Mouse (Mus musculus) C3H10T1/2 (cell line): Measurements from ENCODE around the gene Noxo1. TPM values are rescaled to one million over a fixed set of nuclear protein-coding genes. Genes with fewer than 3 reads are reported as not detected.

Source experiments
- polyA plus RNA-seq, 2 experiments: library from polyadenylated mRNA; unstranded; fragments of >200 nt; fragmentation: generic; extraction: Trizol; gene quantifications; one replicate each; pipeline ENCODE4 v1.2.1; 2012; ENCODE audit warnings: missing spikeins in 2 of 2

Gene Noxo1
- polyA plus RNA-seq, result 1 to 10 TPM; 1.9 to 6.3 TPM

GRCm38 (mm10) chr17:24696011-24696697 is at the start of gene Noxo1, which contains the start of gene Gfer:
Noxo1 (plus strand) TSS chr17:24696234.
Gfer (minus strand) TSS chr17:24696156.

GRCm38 (mm10) chr17:24650070-24650616 is 45.9 kb upstream of the Noxo1 start, which contains the start of gene Slc9a3r2:
Slc9a3r2 (minus strand) TSS chr17:24650327.

GRCm38 (mm10) chr17:24658017-24658758 is 37.8 kb upstream of the Noxo1 start, which contains the start of gene Npw:
Npw (minus strand) TSS chr17:24658457.

GRCm38 (mm10) chr17:24669545-24670245 is 26.3 kb upstream of the Noxo1 start, which contains the start of gene Zfp598:
Zfp598 (plus strand) TSS chr17:24669687.

GRCm38 (mm10) chr17:24689251-24690081 is 6.6 kb upstream of the Noxo1 start, which contains the start of gene Syngr3:
Syngr3 (minus strand) TSS chr17:24689955.

GRCm38 (mm10) chr17:24706982-24707800 is 11.2 kb downstream of the Noxo1 start, which contains the start of gene Tbl3:
Tbl3 (minus strand) TSS chr17:24707660.

GRCm38 (mm10) chr17:24717943-24718342 is 21.9 kb downstream of the Noxo1 start, which contains the start of the genes Rnf151 and Rps2:
Rnf151 (minus strand) TSS chr17:24718063.
Rps2 (plus strand) TSS chr17:24718116.

GRCm38 (mm10) chr17:24724184-24724583 is 28.1 kb downstream of the Noxo1 start, which contains the start of gene Ndufb10:
Ndufb10 (minus strand) TSS chr17:24724478.

GRCm38 (mm10) chr17:24727618-24728017 is 31.6 kb downstream of the Noxo1 start, which contains the start of gene Rpl3l:
Rpl3l (plus strand) TSS chr17:24727820.

GRCm38 (mm10) chr17:24736330-24737051 is 40.5 kb downstream of the Noxo1 start, which contains the start of gene Msrb1:
Msrb1 (plus strand) TSS chr17:24736642.

Other genes with a start within 250 kb of the Noxo1 start
- 10 to 100 TPM in 1 of 2 experiments, 1 to 10 TPM in 1; 9.2 to 27.4 TPM for gene E4f1, start 225.9 kb upstream of the Noxo1 start, polyA plus RNA-seq
- 10 to 100 TPM; 31.3 to 84.9 TPM for gene Pgp, start 225.8 kb upstream of the Noxo1 start, polyA plus RNA-seq
- gene Bricd5, start 222.3 kb upstream of the Noxo1 start, polyA plus RNA-seq, result under 1 TPM; 0.07 to 0.13 TPM
- 10 to 100 TPM; 11.5 to 32.9 TPM for gene Mlst8, start 217.2 kb upstream of the Noxo1 start, polyA plus RNA-seq
- gene Caskin1, start 207.6 kb upstream of the Noxo1 start, polyA plus RNA-seq, result under 1 TPM; 0.26 to 0.51 TPM
- 100 to 1,000 TPM in 1 of 2 experiments, 10 to 100 TPM in 1; 68.5 to 103 TPM for gene Traf7, start 168.3 kb upstream of the Noxo1 start, polyA plus RNA-seq
- under 1 TPM; 0.11 to 0.22 TPM for gene Rab26, start 162.0 kb upstream of the Noxo1 start, polyA plus RNA-seq
- 10 to 100 TPM in 1 of 2 experiments, 1 to 10 TPM in 1; 6.9 to 98.9 TPM for gene Pkd1, start 146.4 kb upstream of the Noxo1 start, polyA plus RNA-seq
- gene Tsc2, start 63.6 kb upstream of the Noxo1 start, polyA plus RNA-seq, result 100 to 1,000 TPM in 1 of 2 experiments, 10 to 100 TPM in 1; 78.3 to 110 TPM
- 10 to 100 TPM; 27.3 to 51.1 TPM for gene Nthl1, start 63.6 kb upstream of the Noxo1 start, polyA plus RNA-seq
- 10 to 100 TPM in 1 of 2 experiments, 1 to 10 TPM in 1; 2.8 to 26.5 TPM for gene Slc9a3r2, start 45.9 kb upstream of the Noxo1 start, polyA plus RNA-seq
- gene Npw, start 37.8 kb upstream of the Noxo1 start, polyA plus RNA-seq, result not detected
- gene Zfp598, start 26.5 kb upstream of the Noxo1 start, polyA plus RNA-seq, result 10 to 100 TPM; 14.9 to 24.2 TPM
- gene Syngr3, start 6.3 kb upstream of the Noxo1 start, polyA plus RNA-seq, result under 1 TPM; 0.14 to 0.27 TPM
- gene Gfer, start 78 bp upstream of the Noxo1 start, polyA plus RNA-seq, result 10 to 100 TPM; 40.0 to 84.5 TPM
- 100 to 1,000 TPM in 1 of 2 experiments, 10 to 100 TPM in 1; 28.8 to 116 TPM for gene Tbl3, start 11.4 kb downstream of the Noxo1 start, polyA plus RNA-seq
- 1 to 10 TPM; 2.0 to 2.2 TPM for gene Rnf151, start 21.8 kb downstream of the Noxo1 start, polyA plus RNA-seq
- 100 to 1,000 TPM; 451 to 471 TPM for gene Rps2, start 21.9 kb downstream of the Noxo1 start, polyA plus RNA-seq
- gene Ndufb10, start 28.2 kb downstream of the Noxo1 start, polyA plus RNA-seq, result 100 to 1,000 TPM; 438 to 576 TPM
- gene Rpl3l, start 31.6 kb downstream of the Noxo1 start, polyA plus RNA-seq, result not detected
- 100 to 1,000 TPM in 1 of 2 experiments, 10 to 100 TPM in 1; 99.5 to 155 TPM for gene Msrb1, start 40.4 kb downstream of the Noxo1 start, polyA plus RNA-seq
- gene Hs3st6, start 56.8 kb downstream of the Noxo1 start, polyA plus RNA-seq, result under 1 TPM; 0.02 to 0.04 TPM
- gene Meiob, start 108.1 kb downstream of the Noxo1 start, polyA plus RNA-seq, result not detected
- gene Hagh, start 143.9 kb downstream of the Noxo1 start, polyA plus RNA-seq, result 10 to 100 TPM; 29.5 to 54.2 TPM
- gene Fahd1, start 154.1 kb downstream of the Noxo1 start, polyA plus RNA-seq, result 10 to 100 TPM in 1 of 2 experiments, 1 to 10 TPM in 1; 2.4 to 14.2 TPM
- 1 to 10 TPM in 1 of 2 experiments, under 1 TPM in 1; 0.02 to 1.7 TPM for gene Igfals, start 169.8 kb downstream of the Noxo1 start, polyA plus RNA-seq
- gene Nubp2, start 190.1 kb downstream of the Noxo1 start, polyA plus RNA-seq, result 10 to 100 TPM; 52.2 to 83.5 TPM
- gene Spsb3, start 190.4 kb downstream of the Noxo1 start, polyA plus RNA-seq, result 10 to 100 TPM; 29.6 to 47.8 TPM
- gene Eme2, start 198.9 kb downstream of the Noxo1 start, polyA plus RNA-seq, result 10 to 100 TPM; 10.0 to 12.7 TPM
- gene Mrps34, start 198.9 kb downstream of the Noxo1 start, polyA plus RNA-seq, result 100 to 1,000 TPM; 126 to 185 TPM
- gene Nme3, start 200.3 kb downstream of the Noxo1 start, polyA plus RNA-seq, result 10 to 100 TPM; 23.3 to 53.3 TPM
- 10 to 100 TPM in 1 of 2 experiments, 1 to 10 TPM in 1; 3.9 to 54.1 TPM for gene Mapk8ip3, start 240.7 kb downstream of the Noxo1 start, polyA plus RNA-seq